Mouse (Mus musculus): ENCODE measurements around the gene Rpl23a.

The Rpl23a gene

DNA sequence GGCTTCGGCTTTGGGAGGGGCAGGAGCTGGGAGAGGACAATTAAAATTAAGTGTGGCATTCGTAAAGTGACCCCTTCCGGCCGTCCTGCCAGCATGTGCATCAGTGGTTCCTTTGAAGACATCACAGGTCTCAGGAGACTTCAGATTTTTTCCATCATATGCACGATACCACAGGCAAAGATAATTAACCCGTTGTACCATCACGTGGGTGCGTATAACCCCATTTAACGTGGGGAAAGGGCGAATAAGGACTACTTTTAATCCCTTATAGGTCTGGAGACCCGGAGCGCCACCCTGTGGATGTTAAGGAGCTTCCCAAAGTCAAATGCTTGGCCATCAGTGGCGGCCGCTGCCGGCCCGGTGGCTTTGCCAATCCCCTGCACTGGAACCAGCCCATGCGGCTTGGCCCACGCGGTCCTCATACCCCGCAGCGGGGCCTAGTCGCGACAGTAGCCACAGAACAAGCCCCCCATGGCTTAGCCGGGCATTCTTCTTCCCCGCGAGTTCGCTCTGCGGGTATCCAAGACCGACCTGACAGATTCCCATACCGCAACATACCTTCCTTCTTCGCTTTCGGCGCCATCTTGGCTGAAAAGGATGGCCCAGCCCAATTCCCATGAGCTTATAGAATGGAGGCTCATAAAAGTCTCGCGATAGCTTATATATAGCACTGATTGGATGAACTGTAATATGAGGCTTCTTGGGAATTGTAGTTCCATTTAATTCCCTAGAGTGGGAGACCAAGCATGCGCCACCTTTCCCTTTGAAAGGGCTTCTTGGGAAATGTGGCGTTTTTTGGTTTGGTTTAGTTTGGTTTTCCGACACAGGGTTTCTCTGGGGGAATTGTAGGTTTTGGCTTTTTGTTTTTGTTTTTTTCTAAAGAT is at the start of gene Rpl23a:
Rpl23a (minus strand) TSS at position 624 of the 884 bp plus-strand sequence.
- DNase-seq (ENCODE audit: low read depth, low spot score) = peak; percentile 97

DNA sequence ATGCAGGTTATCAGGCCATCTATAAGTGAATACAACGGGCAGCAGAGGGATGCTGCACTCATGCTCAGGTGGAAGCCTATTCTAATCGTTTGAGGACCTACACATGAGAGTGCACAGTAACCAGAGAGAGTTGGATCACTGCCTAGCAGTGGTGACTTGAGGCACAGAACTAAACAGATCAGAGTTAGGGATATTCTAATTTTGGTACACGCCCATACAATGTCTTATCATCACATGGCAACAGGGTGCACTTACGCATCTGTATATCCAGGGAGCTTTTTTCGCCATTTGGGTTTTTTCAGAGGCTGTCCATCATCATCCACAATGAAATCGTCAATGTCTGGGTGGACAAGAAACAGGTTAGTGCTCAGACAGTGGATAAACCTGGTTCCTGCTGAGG is 48.1 kb upstream of the Rpl23a start:
- no peak for DNase-seq (ENCODE audit: low read depth, low spot score)

DNA sequence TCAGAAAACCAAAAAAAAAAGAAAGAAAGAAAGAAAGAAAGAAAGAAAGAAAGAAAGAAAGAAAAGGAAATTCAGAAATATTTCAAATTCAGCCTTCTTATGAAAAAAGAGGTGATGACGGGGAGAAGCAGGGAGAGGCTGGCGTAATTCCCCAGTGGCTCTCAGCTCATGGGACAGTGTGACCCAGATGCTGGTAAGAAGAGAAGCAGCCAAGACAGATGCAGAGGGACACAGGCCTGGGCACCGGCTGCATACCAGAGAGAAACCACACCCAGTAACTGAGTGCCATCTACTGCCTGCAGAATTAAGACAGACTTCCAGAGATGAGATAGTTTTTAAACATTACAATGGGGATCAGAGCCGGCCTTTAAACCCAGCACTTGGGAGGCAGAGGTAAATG is 40.2 kb upstream of the Rpl23a start:
- no peak for DNase-seq (ENCODE audit: low read depth, low spot score)

DNA sequence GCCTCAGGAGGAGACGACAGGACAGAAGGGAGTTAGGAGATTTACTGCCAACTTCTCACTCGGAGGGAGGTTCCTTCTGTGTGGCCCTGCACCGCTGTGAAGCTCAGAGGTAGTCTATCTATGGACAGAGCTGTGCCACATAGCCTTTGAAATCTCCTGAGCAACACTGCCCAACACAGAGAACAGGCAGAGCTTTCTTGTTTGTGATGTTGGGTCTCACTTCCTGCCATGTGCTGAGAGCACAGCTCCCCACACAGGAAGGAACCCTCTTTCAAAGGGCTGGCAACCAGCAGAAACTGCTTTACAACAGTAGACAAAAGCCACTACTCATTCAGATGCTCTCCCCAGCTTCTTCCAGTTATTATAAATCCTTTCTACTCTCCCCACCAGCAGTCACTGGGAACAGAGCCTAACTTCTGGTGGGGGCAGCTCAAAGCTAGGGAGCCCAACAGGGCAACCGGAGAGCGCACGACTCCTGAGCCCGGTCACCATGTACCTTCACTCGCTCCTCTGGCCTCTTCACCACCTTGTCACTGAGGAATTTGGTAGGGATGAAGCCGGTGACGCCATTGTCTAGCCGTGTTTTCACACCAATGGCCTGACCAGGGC is 32.4 kb upstream of the Rpl23a start:
- DNase-seq (ENCODE audit: low read depth, low spot score) = peak; percentile 72

DNA sequence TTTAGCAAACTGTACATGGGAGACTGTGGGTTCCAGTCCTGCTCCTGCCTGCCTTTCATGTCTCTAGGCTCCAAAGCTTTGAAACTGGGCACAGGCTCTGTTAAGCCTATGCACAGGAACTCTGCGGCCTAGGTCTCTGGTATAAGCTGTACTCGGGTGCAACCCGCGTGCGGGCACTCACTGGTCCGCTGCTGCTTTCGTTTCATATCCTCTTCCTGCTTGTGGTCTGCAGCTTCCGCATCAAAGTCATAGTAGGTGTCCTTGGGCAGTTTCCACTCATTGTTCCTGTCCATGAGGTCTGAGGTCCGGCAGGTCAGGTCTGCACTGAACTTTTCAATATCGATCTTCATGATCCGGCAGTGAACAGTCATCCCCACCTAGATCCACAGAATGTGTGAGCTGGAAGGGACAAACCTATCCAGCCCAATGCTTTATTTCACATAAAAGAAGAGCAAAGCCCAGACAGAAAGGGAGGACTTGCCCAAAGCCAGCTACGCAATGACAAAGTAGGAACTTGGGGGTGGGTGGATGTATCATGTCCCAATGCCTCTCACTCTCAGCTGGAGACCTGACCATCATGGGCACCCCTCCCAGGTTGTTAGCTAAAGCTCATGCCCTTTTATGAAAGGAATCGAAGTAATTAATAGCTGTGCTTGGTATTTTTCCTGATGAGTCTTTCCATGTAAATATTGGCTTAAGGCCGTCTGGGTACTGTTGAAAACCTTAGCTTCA is 29.9 kb upstream of the Rpl23a start:
- DNase-seq (ENCODE audit: low read depth, low spot score) = no peak

DNA sequence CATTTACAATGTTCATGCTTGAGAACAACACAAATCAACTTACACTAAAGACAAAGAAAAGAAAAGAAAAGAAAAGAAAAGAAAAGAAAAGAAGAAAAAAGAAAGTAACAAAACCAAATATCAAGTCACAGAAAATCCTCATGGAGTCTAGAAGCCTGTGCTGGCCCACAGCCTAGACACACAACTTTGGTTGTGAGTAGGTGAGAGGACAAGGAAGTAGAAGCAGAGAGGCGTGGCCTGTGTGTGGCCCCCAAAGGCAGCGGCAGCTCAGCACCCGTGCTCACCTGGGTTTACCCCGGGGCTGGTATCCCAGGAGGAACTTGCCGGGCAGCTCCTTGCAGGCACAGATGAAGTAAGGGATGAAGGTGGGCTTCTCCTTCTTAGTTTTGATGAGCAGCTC is 28.1 kb upstream of the Rpl23a start:
- no peak for DNase-seq (ENCODE audit: low read depth, low spot score)

DNA sequence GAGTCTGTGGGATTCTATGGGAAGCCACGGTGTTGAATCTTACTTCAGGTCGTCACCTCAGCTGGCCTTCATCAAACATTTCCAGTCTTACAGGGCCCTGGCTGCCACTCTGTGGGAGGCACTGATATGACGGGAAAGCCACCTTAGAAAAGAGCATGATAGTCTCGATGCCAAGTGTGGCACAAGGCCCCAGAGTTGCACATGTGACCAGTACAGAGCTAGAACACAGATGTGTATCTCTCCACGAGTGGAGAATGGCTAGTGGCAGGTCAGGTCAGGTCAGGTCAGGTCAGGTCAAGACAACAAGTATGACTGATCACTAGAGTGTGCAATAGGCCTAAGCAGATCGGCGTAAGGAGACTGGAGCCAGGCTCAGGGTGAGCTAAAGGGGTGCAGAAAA is 27.2 kb upstream of the Rpl23a start:
- no peak for DNase-seq (ENCODE audit: low read depth, low spot score)

DNA sequence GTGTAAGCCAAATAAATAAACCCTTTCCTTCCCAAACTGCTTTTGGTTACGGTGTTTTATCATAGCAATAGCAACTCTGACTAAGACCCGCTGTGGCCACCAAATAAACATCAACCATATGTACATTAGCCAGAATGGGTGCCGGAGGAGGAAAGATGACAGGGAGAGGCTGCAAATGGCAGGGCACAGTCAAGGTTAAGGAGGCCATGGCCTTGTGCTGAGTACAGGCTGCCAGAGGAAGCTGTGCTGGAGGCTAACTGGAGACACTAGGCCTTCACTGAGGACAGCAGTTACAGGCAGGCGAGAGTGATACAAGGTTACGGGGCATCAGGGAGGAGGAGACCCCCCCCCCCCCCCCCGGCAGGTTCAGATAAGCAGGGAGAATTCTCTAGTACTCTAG is 26.5 kb upstream of the Rpl23a start:
- no peak for DNase-seq (ENCODE audit: low read depth, low spot score)

DNA sequence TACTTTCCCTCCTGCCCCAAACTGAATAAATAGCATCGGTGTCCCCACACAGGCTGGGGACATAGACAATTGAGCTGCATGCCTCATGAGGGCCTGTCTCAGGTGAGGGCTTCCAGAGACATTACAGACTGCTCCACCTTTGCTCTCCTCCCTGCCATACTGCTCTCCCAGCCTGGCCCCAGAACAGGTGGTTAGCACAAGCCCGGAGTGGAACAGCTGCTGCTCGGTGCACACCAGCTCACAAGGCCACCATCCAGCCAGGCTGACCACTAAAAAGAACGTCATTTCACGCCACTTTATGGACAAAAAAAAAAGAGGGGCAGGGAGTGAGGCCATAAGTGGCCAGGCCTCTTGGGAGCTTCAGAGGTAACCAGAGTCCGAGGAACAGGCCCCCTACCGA is 23.8 kb upstream of the Rpl23a start:
- DNase-seq (ENCODE audit: low read depth, low spot score) = no peak

DNA sequence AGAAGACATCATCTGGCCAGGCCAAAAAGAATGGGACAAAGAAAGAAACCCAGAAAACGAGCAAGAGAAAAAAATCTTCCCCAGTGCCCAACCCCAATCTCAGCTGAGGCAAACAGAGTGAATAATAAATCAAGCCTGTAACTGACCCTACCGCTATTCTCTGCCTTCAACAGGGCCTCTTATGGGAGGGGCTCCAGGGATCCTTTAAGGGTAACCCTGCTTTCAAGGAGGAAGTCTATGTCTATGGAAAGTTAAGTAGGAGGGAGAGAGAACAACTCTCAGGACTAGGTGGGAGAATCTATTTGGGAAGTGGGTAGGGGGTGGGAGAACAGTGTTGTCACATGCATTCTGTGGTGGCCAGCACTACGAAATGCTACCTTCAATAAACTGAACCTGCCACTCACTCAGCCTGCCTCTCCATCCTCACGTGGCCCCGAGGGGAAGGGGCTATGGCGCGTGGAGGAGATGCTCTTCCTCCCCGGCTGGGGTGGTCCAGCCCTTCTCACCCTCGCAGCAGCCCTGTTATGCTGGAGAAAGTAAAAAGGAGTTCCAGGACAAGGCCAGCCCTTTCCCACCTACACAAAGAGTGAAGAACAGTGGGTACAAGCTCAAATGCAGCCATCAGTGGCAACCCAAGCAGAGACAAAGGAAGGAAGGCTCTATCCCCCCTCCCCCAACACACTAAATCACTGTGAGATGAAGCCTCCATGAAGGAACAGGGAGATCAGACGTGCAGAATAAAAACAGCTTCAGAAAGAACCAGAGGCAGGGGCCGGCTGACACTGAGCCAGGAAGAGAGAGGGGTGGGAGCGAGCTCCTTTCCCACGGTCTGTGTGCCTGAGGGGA is 22.2 kb upstream of the Rpl23a start:
- no peak for DNase-seq (ENCODE audit: low read depth, low spot score)

DNA sequence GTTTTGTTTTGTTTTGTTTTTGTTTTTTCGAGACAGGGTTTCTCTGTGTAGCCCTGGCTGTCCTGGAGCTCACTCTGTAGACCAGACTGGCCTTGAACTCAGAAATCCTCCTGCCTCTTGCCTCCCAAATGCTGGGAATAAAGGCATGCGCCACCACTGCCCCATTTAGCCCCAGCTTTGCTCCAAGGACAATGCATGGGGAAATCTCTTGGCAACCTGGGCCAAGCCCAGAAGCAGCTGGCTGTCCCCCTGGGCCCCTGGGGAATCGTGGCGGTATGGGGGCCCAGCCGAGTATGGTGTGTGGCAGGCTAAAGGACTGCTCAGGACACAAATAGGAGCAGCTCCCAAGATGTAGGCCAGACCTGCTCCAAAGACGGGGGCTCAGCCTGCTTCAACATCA is 20.9 kb upstream of the Rpl23a start:
- DNase-seq (ENCODE audit: low read depth, low spot score) = no peak

DNA sequence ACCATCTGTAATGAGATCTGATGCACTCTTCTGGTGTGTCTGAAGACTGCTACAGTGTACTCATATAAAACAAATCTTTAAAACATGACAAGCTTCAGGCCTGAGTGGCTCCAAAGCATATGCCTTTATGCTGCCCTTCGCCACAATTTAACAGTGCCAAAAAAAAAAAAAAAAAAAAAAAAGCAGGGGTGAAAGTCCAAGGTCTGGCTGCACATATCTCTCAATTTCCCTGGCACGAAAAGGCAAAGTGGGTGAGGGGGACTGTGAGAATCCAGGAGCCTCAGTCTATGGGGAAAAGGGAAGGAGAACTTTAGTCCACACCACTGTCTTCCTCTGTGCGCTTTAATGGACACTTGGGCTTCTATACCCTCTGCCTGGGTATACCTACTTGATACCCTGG is 19.0 kb upstream of the Rpl23a start:
- DNase-seq (ENCODE audit: low read depth, low spot score) = no peak

DNA sequence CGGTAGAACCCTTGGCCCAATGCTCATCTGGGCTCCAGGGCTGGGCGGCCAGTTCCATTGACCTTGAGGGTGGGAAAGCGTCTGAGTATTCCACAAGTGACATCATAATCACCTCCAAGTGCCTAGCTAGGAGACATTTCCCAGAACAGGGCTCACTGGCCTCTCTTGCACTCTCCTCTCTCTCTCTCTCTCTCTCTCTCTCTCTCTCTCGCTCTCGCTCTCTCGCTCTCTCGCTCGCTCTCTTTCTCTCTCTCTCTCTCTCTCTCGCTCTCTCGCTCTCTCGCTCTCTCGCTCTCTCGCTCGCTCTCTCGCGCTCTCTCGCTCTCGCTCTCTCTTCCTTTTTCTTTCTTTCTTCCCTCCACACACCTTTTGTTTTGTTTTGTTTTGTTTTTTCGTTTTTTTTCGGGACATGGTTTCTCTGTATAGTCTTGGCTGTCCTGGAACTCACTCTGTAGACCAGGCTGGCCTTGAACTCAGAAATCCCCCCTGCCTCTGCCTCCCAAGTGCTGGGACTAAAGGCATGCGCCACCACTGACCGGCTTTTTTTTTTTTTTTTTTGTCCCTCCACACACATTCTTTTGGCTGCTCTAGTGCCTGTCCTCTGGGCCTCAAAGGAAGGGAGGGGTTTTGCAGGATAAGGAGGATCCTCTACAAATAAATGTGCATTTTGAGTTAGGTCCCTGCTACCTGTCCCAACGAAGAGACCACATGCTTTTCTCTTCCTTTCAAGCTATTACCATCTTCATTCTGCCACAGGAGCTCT is 11.9 kb upstream of the Rpl23a start:
- DNase-seq (ENCODE audit: low read depth, low spot score) = no peak

DNA sequence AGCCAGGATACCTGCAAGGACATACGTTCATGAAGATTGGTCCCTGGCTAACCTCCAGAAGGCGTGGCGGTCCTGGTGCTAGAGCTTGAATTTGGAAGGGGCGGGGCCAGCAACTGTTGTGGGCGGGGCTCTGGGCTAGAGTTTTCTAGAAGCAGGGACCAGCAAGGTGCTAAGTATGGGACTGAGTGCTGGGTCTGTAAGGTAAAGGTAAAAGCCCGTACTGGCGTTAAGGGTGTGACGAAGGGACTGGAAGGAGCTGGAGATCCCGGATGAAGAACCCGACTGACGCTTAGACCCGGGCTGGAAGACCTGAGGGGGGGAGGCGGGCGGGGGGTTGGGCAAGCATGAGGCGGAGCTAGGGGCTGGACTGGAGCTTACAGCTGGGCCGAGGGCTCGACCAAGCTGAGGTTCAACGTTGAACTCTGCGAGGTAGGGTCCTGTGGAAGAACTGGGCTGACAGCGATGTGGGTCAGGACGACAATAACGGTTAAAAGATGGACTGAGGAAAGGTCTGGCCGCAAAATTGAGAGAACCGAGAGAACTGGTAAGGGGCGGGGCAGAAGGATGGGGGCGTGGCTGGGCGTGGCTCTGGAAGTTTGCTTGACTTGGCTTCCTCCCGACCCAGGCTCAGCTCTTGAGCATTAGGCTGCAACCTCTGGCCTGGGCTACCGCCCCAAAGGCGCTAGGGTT is 11.2 kb upstream of the Rpl23a start:
- DNase-seq (ENCODE audit: low read depth, low spot score) = no peak

DNA sequence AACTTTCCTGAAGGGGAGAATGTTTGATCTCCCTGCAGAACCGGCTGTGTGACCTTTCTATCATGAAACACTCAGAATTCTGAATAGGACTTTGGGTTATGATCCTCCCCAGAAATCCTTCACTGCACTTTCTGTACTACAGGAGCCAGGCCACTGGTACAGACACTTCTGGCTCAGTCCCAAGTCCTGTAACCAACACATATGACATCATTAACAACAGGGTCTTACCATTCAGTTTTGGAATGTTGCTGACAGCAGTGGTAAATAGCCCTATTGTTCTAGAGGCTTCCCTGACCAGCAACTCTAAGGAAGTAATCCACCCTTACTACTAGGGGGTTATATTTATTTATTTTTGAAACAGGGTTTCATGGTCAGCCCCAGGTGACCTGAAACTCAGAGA is 9.7 kb upstream of the Rpl23a start, which contains the start of gene Proca1:
Proca1 (plus strand) TSS at position 280 of the 400 bp plus-strand sequence.
- no peak for DNase-seq (ENCODE audit: low read depth, low spot score)

DNA sequence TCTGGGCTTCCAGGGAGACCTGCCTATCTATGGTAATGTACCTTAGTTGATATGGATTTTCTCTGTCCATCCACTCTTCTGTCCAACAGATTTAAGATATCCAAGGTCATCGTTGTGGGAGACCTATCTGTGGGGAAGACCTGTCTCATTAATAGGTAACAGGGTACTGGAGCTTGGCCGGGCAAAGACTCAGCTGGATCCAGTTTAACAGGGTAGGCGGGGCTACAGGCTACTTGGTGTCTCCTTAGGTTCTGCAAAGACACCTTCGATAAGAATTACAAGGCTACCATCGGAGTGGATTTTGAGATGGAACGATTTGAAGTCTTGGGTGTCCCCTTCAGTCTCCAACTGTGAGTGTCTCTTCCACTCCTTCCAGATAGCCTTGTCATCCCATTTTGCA is 6.7 kb upstream of the Rpl23a start:
- DNase-seq (ENCODE audit: low read depth, low spot score) = no peak

DNA sequence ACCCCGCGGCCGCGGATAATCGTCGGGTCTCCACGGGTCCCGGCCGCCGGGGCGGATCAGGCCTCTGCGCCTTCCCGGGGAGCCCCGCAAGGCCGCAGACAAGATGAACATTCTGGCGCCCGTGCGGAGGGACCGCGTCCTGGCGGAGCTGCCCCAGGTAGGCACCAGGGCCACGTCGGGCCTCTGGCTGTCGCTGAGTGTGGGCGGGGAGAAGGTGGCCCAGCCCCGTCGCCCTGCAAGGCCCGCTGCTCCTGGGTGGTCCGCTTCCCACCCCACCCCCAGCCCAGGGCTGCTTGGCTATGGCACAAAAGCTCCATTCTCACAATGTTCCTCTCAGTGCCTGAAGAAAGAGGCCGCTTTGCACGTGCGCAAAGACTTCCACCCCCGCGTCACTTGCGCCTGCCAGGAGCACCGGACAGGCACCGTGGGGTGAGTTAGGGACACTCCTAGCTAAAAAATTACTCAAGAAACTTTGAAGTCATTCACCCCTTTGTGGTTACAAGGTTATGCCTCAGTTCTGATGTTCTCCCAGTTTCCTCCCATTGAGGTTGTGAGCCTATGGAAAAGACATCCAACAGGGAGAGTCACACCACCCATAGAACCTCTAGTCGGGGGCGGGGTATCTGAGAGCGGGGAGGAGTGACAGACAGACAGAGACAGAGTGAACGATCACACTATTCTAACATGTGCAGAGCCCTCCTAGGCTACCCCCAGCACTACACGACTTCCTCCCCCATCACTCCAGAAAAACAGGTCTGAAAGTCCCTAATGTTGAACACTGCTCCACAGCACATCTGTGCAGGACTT is 6.1 kb upstream of the Rpl23a start:
- peak; percentile 73 for DNase-seq (ENCODE audit: low read depth, low spot score)

DNA sequence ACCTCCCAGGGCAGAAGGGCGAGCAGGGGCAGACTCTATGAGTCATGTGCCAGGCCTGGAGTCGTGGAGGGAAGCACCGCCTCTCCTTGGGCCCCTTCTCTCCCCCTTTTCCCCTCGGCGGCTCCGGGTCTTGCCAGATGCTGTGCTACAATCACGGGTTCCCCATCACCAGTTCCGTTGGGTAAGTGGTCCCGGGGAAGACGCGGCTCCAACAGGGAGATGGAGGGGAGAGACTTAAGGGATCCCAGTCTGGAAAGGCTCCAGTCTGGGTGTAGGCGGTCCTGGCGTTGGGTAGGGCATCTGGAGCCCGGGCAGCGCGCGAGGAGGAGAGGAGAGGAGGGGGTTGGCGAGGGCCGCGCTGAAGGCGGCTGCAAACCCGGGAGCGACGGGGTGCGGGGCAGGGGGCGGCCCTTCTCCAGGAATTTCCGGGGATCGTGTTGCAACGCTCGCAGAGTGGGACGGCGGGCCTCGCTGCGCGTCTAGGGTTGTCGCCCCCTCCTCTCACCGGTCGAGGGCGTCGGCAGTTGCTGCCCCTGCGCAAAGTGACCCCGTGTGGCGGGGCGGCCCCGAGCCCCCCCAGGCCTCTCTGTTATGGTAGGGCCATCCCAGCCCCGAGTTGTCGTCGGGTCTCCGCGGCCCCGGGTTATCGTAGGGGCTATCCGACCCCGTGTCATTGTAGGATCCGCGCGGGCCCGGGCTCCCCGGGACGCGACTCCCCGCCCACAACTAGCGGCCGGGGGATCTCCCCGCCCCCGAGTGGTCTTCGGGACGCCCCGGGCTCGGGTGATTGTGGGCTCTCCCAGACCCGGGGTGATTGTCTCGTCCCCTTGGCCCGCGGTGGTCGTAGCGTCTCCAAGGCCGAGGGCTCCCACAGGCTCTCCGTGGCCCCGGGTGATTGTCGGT is 5.2 kb upstream of the Rpl23a start, which contains the start of gene Rab34:
Rab34 (plus strand) TSS at position 100 of the 903 bp plus-strand sequence.
- DNase-seq (ENCODE audit: low read depth, low spot score) = peak; percentile 67
